Mouse (Mus musculus): Measurements from ENCODE around the gene Mavs. TPM values are rescaled to one million over a fixed set of nuclear protein-coding genes. Genes with fewer than 3 reads are reported as not detected.
A peak's percentile ranks its signal among the peaks of the same experiment; 100 is the strongest.
"Not testable (repeated sequence)": the region's sequence is repeated elsewhere in the genome, so short reads cannot be mapped to it uniquely, and the experiment has no call there.

Gene Mavs
- polyA plus RNA-seq, 1 experiment from 2014 or later: 29.7 TPM

DNA sequence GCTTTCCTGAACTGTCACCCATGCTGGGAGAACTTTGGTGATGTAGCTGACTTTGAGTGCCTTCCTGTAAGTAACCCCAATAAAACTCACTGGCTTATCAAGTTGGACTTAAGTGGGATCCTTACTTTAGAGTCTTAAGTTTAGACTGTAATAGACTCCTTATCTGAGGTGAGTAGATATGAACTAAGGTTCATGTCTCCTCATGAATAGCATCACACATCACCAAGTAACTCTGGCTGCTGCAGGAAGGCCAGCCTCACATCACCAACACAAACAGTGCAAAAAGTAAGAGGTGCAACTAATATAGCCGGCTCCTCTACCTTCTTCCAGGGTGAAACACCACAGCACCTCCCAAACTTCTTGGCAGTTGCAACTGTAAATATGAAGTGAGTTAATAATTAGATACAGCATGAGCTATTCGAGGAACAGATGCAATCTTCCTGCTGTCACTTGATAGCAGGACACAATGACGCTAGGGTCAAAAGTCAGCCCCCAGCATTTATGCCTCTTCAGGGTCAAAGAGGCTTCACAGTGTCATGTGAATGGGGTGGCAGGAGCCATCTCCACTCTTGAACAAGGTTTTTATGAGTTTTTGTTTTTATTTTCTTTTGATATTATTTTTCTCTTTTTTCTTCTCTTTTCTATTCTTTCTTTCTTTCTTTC is 11.9 kb upstream of the Mavs start:
- 53% methylated on average over 3 of the region's 3 CpGs for WGBS
- H3K4me1 ChIP-seq (replicated peaks; ENCODE audit: control insufficient read depth, insufficient read depth, low read length): peaks cover 27% of the 10 kb centered on the region
- H3K9ac ChIP-seq (ENCODE audit: low read depth, low read length): peak overlapping the region; percentile 17; the same call in 1 of the 2 replicates
- DNase-seq (ENCODE audit: low spot score) (no peak), ATAC-seq (replicated peaks; ENCODE audit: low FRiP score) (no peak)
- no peaks in the 10 kb centered on the region for H3K36me3 ChIP-seq (ENCODE audit: control insufficient read depth, insufficient read depth, low read length)
- H3K4me2 ChIP-seq: peak overlapping the region; percentile 50; the same call in 1 of the 2 replicates
- H3K27ac ChIP-seq (ENCODE audit: low read depth, low read length): no peak overlapping the region; the same call in 1 of the 2 replicates
- H3K9me3 ChIP-seq (ENCODE audit: control insufficient read depth, low read length): no peaks in the 10 kb centered on the region
- no peaks in the 10 kb centered on the region for H3K27me3 ChIP-seq (replicated peaks; ENCODE audit: control insufficient read depth, insufficient read depth, low read length)
- no peak overlapping the region for H3K4me3 ChIP-seq (ENCODE audit: low read depth, low read length)

GRCm38 (mm10) chr2:131222562-131222961 is 11.3 kb upstream of the Mavs start:
- H3K4me2 ChIP-seq: peak overlapping the region; percentile 50
- ATAC-seq (replicated peaks; ENCODE audit: low FRiP score): 0 out of 2 replicates have a peak, but pooled peaks have one; percentile 37
- DNase-seq (ENCODE audit: low spot score): no peak
- peak overlapping the region; percentile 84 for H3K27ac ChIP-seq (ENCODE audit: low read depth, low read length)
- no peaks in the 10 kb centered on the region for H3K36me3 ChIP-seq (ENCODE audit: control insufficient read depth, insufficient read depth, low read length)
- H3K9me3 ChIP-seq (ENCODE audit: control insufficient read depth, low read length): no peaks in the 10 kb centered on the region
- WGBS: 28% methylated on average over 5 of the region's 5 CpGs
- H3K4me3 ChIP-seq (ENCODE audit: low read depth, low read length): no peak overlapping the region
- H3K27me3 ChIP-seq (replicated peaks; ENCODE audit: control insufficient read depth, insufficient read depth, low read length): no peaks in the 10 kb centered on the region
- peaks cover 30% of the 10 kb centered on the region for H3K4me1 ChIP-seq (replicated peaks; ENCODE audit: control insufficient read depth, insufficient read depth, low read length)
- H3K9ac ChIP-seq (ENCODE audit: low read depth, low read length): peak overlapping the region; percentile 17

- 48% methylated on average over 1 of the region's 1 CpGs for WGBS
- DNase-seq (ENCODE audit: low spot score): peak; percentile 57
- Histone ChIP-seq H3K4me2 (peak overlapping the region; percentile 23), H3K4me3 (ENCODE audit: low read depth, low read length) (no peak overlapping the region), H3K9ac (ENCODE audit: low read depth, low read length) (peak overlapping the region; percentile 31; the same call in 1 of the 2 replicates), H3K27ac (ENCODE audit: low read depth, low read length) (peak overlapping the region; percentile 84), H3K36me3 (ENCODE audit: control insufficient read depth, insufficient read depth, low read length) (no peaks in the 10 kb centered on the region), H3K9me3 (ENCODE audit: control insufficient read depth, low read length) (no peaks in the 10 kb centered on the region), H3K4me1 (replicated peaks; ENCODE audit: control insufficient read depth, insufficient read depth, low read length) (peaks cover 30% of the 10 kb centered on the region), H3K27me3 (replicated peaks; ENCODE audit: control insufficient read depth, insufficient read depth, low read length) (no peaks in the 10 kb centered on the region)
- peak; percentile 99 for ATAC-seq (replicated peaks; ENCODE audit: low FRiP score)
Observed at GRCm38 (mm10) chr2:131223569-131223968, 10.3 kb upstream of the Mavs start.

DNA sequence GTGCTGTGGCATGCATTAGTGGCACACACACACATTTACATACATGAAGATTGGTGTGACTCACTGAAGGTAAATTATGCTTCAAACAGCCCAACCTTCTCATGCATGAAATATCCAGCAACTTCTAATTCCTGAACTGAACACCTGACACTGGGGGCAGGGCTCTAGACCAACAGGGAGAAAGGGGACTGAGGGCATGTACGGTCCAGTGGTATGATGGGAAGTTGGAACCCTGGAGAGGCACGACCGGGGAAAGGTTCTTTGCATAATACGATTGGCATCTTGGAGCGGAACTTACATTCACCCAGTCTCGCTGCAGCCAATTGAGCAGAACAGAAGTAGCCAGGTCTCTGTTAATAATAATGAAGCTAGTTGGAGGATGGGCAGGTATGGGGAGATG is 8.7 kb upstream of the Mavs start:
- ATAC-seq (replicated peaks; ENCODE audit: low FRiP score): no peak
- H3K36me3 ChIP-seq (ENCODE audit: control insufficient read depth, insufficient read depth, low read length): no peaks in the 10 kb centered on the region
- DNase-seq (ENCODE audit: low spot score): no peak
- peaks cover 30% of the 10 kb centered on the region for H3K4me1 ChIP-seq (replicated peaks; ENCODE audit: control insufficient read depth, insufficient read depth, low read length)
- H3K4me3 ChIP-seq (ENCODE audit: low read depth, low read length): no peak overlapping the region
- H3K27me3 ChIP-seq (replicated peaks; ENCODE audit: control insufficient read depth, insufficient read depth, low read length): no peaks in the 10 kb centered on the region
- no peaks in the 10 kb centered on the region for H3K9me3 ChIP-seq (ENCODE audit: control insufficient read depth, low read length)
- H3K27ac ChIP-seq (ENCODE audit: low read depth, low read length): 0 out of 2 replicates have a peak overlapping the region, but pooled peaks have one; percentile 1
- H3K9ac ChIP-seq (ENCODE audit: low read depth, low read length): no peak overlapping the region
- H3K4me2 ChIP-seq: no peak overlapping the region
- 92% methylated on average over 6 of the region's 6 CpGs for WGBS

- not testable (repeated sequence) for H3K27ac ChIP-seq (ENCODE audit: low read depth, low read length); H3K4me2 ChIP-seq; H3K9me3 ChIP-seq (ENCODE audit: control insufficient read depth, low read length); H3K36me3 ChIP-seq (ENCODE audit: control insufficient read depth, insufficient read depth, low read length); H3K27me3 ChIP-seq (replicated peaks; ENCODE audit: control insufficient read depth, insufficient read depth, low read length); H3K9ac ChIP-seq (ENCODE audit: low read depth, low read length); H3K4me3 ChIP-seq (ENCODE audit: low read depth, low read length); DNase-seq (ENCODE audit: low spot score); ATAC-seq (replicated peaks; ENCODE audit: low FRiP score)
- H3K4me1 ChIP-seq (replicated peaks; ENCODE audit: control insufficient read depth, insufficient read depth, low read length): peaks cover 28% of the 10 kb centered on the region
- WGBS: 70% methylated on average over 2 of the region's 2 CpGs
Observed at GRCm38 (mm10) chr2:131226669-131227068, 7.2 kb upstream of the Mavs start.

- Histone ChIP-seq H3K4me2 (no peak overlapping the region), H3K36me3 (ENCODE audit: control insufficient read depth, insufficient read depth, low read length) (no peaks in the 10 kb centered on the region), H3K27me3 (replicated peaks; ENCODE audit: control insufficient read depth, insufficient read depth, low read length) (no peaks in the 10 kb centered on the region), H3K9me3 (ENCODE audit: control insufficient read depth, low read length) (no peaks in the 10 kb centered on the region), H3K9ac (ENCODE audit: low read depth, low read length) (no peak overlapping the region), H3K4me1 (replicated peaks; ENCODE audit: control insufficient read depth, insufficient read depth, low read length) (peaks cover 23% of the 10 kb centered on the region), H3K4me3 (ENCODE audit: low read depth, low read length) (no peak overlapping the region), H3K27ac (ENCODE audit: low read depth, low read length) (no peak overlapping the region)
- DNase-seq (ENCODE audit: low spot score): no peak
- 66% methylated on average over 3 of the region's 3 CpGs for WGBS
- ATAC-seq (replicated peaks; ENCODE audit: low FRiP score): no peak
Observed at GRCm38 (mm10) chr2:131227243-131227642, 6.6 kb upstream of the Mavs start.

DNA sequence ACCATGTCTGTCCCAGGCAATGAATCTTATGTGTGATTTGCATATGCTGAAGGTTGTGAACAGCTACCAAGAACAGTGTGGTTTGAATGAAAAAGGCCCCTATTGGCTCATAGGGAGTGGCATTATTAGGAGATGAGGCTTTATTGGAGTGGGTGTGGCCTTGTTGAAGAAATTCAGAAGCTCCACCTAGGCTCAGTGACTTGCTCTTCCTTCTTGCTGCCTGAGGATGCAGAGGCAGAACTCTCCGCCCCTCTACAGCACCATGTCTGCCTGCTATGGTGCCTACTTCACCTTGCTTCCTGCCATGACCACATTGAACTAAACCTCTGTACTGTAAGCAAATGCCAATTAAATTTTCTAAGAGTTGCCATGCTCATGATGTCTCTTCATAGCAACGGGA is 1.3 kb upstream of the Mavs start:
- Histone ChIP-seq H3K4me1 (replicated peaks; ENCODE audit: control insufficient read depth, insufficient read depth, low read length) (peaks cover 32% of the 10 kb centered on the region), H3K27ac (ENCODE audit: low read depth, low read length) (no peak overlapping the region), H3K36me3 (ENCODE audit: control insufficient read depth, insufficient read depth, low read length) (no peaks in the 10 kb centered on the region; the same call in 1 of the 2 replicates), H3K4me2 (peak overlapping the region; percentile 96; the same call in 1 of the 2 replicates), H3K4me3 (ENCODE audit: low read depth, low read length) (no peak overlapping the region), H3K9me3 (ENCODE audit: control insufficient read depth, low read length) (no peaks in the 10 kb centered on the region), H3K27me3 (replicated peaks; ENCODE audit: control insufficient read depth, insufficient read depth, low read length) (no peaks in the 10 kb centered on the region), H3K9ac (ENCODE audit: low read depth, low read length) (no peak overlapping the region)
- no peak for DNase-seq (ENCODE audit: low spot score)
- WGBS: 81% methylated on average over 2 of the region's 2 CpGs
- ATAC-seq (replicated peaks; ENCODE audit: low FRiP score): peak; percentile 53

- H3K4me3 ChIP-seq (ENCODE audit: low read depth, low read length): peak overlapping the region; percentile 81
- H3K4me2 ChIP-seq: peak overlapping the region; percentile 96
- peaks cover 3% of the 10 kb centered on the region; the same call in 1 of the 2 replicates for H3K36me3 ChIP-seq (ENCODE audit: control insufficient read depth, insufficient read depth, low read length)
- DNase-seq (ENCODE audit: low spot score) (no peak), ATAC-seq (replicated peaks; ENCODE audit: low FRiP score) (peak; percentile 27; the same call in 1 of the 2 replicates)
- no peaks in the 10 kb centered on the region for H3K9me3 ChIP-seq (ENCODE audit: control insufficient read depth, low read length)
- H3K9ac ChIP-seq (ENCODE audit: low read depth, low read length): peak overlapping the region; percentile 88
- H3K4me1 ChIP-seq (replicated peaks; ENCODE audit: control insufficient read depth, insufficient read depth, low read length): peaks cover 33% of the 10 kb centered on the region
- H3K27ac ChIP-seq (ENCODE audit: low read depth, low read length): peak overlapping the region; percentile 81
- no peaks in the 10 kb centered on the region for H3K27me3 ChIP-seq (replicated peaks; ENCODE audit: control insufficient read depth, insufficient read depth, low read length)
- WGBS: 17% methylated on average over 28 of the region's 28 CpGs
Observed at GRCm38 (mm10) chr2:131234127-131234650, 326 bp downstream of the Mavs start.

Measured in liver, embryonic 11.5 days (tissue).